Mouse (Mus musculus) ES-E14 (cell line): ENCODE measurements around the gene Uqcrfs1.

Experiments
- MAFK ChIP-seq: IDR thresholded peaks from 2 replicates; pipeline ENCODE4 v1.6.1; 2014; ENCODE audit warnings: mild to moderate bottlenecking, low read depth, low read length, inconsistent platforms; ENCODE audit not compliant: insufficient read depth
- ZC3H11A ChIP-seq: IDR thresholded peaks from 2 replicates; pipeline ENCODE4 v1.6.1; 2012; ENCODE audit warnings: low read depth, mild to moderate bottlenecking, inconsistent platforms, low read length, borderline replicate concordance
- ZNF384 ChIP-seq: IDR thresholded peaks from 2 replicates; pipeline ENCODE4 v1.6.1; 2012; ENCODE audit warnings: low read depth, low read length, inconsistent platforms

DNA sequence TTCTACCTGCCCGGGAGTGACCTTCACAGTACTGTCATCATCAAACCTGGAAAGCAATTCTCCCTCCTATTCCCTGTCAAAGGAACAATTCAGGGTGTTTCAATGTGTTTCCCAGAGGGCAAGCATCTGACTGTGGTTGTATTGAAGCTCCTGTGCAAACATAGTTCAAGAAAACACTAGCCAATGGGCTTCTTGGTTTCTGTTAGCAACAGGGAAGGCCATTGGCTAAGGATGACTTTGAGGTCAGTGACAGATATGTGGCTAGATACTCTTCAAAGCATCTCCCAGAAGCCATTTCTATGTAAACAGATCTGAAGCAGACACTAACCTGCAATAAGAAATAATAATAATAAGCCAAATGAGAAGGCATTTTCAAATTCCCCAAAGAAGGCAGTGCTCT lies 25.0 kb upstream of the Uqcrfs1 start:
- TF ChIP-seq ZNF384 (no peak), MAFK (no peak), ZC3H11A (no peak)
